Mouse (Mus musculus) brain, adult 10 weeks (tissue): Measurements from ENCODE around the gene Gm29049. TPM values are rescaled to one million over a fixed set of nuclear protein-coding genes. Genes with fewer than 3 reads are reported as not detected.

Experiments
- polyA plus RNA-seq: library from polyadenylated mRNA; stranded (reverse); fragments of 350-450 nt; fragmentation: Illumina TruSeq; extraction: RNeasy Lipid Tissue Mini Kit (QIAGEN cat#74804); gene quantifications from one replicate; pipeline ENCODE4 v1.2.3, GENCODE M21; 2015; ENCODE audit warnings: low read depth, low replicate concordance

The Gm29049 gene
- not detected for polyA plus RNA-seq

DNA sequence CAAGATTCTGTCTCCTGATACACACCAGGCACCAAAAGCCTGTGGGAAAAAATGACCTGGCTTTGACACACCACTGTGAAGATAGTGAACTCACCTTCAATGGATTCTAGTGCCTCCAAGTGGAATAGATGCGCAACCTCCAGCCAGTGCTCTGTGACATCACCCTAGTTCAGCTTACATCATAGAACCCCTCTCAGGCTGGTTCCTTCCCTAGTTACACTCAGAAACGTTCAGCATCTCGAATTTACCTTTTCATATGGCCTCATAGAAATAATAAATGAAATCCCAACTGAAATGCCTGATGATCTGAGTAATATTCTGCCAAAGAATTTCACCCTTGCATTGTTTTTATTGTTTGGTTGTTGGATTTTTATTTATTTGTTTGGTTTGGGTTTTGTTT is at the start of gene Gm29049:
Gm29049 (minus strand) TSS at position 101 of the 400 bp plus-strand sequence.

Other genes with a start within 250 kb of the Gm29049 start
- not detected for gene Gm20825, start 74.3 kb upstream of the Gm29049 start, polyA plus RNA-seq